Mouse (Mus musculus): ENCODE data around the gene Gm3752.
"Not testable (repeated sequence)": the region's sequence is repeated elsewhere in the genome, so short reads cannot be mapped to it uniquely, and the experiment has no call there.

Gm3752 gene

GRCm38 (mm10) chr14:7483662-7484061 lies at the start of gene Gm3752:
Gene Gm3752, minus strand, starts transcription at chr14:7483762.
- DNase-seq (ENCODE audit: low spot score in 2 of 2): not testable (repeated sequence)

- DNase-seq (ENCODE audit: low spot score in 2 of 2): not testable (repeated sequence)
These were observed 5.2 kb upstream of the Gm3752 start for GRCm38 (mm10) chr14:7488731-7489130.

- DNase-seq (ENCODE audit: low spot score in 2 of 2): not testable (repeated sequence)
These were observed 32.7 kb downstream of the Gm3752 start, which contains the start of gene Gm3755 for GRCm38 (mm10) chr14:7450817-7451216. Gene Gm3755, minus strand, starts transcription at chr14:7450917.

- DNase-seq (ENCODE audit: low spot score in 2 of 2): not testable (repeated sequence)
These were observed 61.1 kb downstream of the Gm3752 start for GRCm38 (mm10) chr14:7422496-7422895.
